Comparison of ENCODE assay signal across 10 mouse cellular contexts in genomic region chr7:98289585-98289984, GRCm38 (mm10). TPM values are rescaled to one million over a fixed set of nuclear protein-coding genes. Genes with fewer than 3 reads are reported as not detected.
DNase-seq lines count a peak whose midpoint lies in the region; ATAC-seq and TF ChIP-seq lines count a peak whose summit lies in the region.
"Had no signal": no experiment of that assay in that cellular context is flagged by ENCODE, and none has a peak within 500 bp of the region (broad histone marks: within the 10 kb centered on the region; RNA-seq: fewer than 3 reads in every experiment).

No protein-coding gene starts in this region.

- peak; percentile 41 for TF ChIP-seq CTCF in left cerebral cortex, adult 2 months (IDR thresholded peaks at IDR 0.05)
- TF ChIP-seq CTCF in small intestine, adult 2 months (IDR thresholded peaks at IDR 0.05; ENCODE audit: extremely low read depth, insufficient read length, insufficient replicate concordance, low read depth, low read length): peak; percentile 52; the same call in 1 of the 2 replicates
- TF ChIP-seq CTCF in midbrain, postnatal 0 days (IDR thresholded peaks at IDR 0.05): no peak

- WGBS in small intestine, adult 2 months: 33% methylated on average over 3 of the region's 3 CpGs
- 35% methylated on average over 3 of the region's 3 CpGs for WGBS in midbrain, postnatal 0 days

- H3K4me1 ChIP-seq in small intestine, adult 2 months (ENCODE audit: control insufficient read depth, insufficient read depth, insufficient read length, low read length): no peaks in the 10 kb centered on the region
- H3K4me1 ChIP-seq in midbrain, postnatal 0 days (ENCODE audit: insufficient read depth, low read length): no peaks in the 10 kb centered on the region

- no peak overlapping the region for H3K4me2 ChIP-seq in midbrain, postnatal 0 days (ENCODE audit: low read depth, low read length, poor library complexity, severe bottlenecking)

- H3K27me3 ChIP-seq in small intestine, adult 2 months (ENCODE audit: control insufficient read depth, insufficient read depth, low read length): no peaks in the 10 kb centered on the region
- H3K27me3 ChIP-seq in midbrain, postnatal 0 days (ENCODE audit: insufficient read depth, low read length): no peaks in the 10 kb centered on the region

- H3K9me3 ChIP-seq in midbrain, postnatal 0 days (ENCODE audit: low read length): no peaks in the 10 kb centered on the region

- peak; percentile 40 for DNase-seq in CD4-positive, CD25-positive, alpha-beta regulatory T cell, adult 2 months (ENCODE audit: low read depth, low spot score)
- DNase-seq in left cerebral cortex, adult 2 months (ENCODE audit: extremely low spot score in 1 of 2, low spot score in 2 of 2): no peak
- no peak for DNase-seq in left cerebral cortex, postnatal 25 days (ENCODE audit: low spot score in 2 of 2)
- peak; percentile 8 for DNase-seq in embryo, embryonic 11 days
- DNase-seq in midbrain, postnatal 0 days (ENCODE audit: low spot score): no peak
- DNase-seq in urinary bladder, adult 18-20 months (ENCODE audit: low spot score in 2 of 2): no peak
- DNase-seq: cerebellum, adult 8-10 months had no signal

- no peak overlapping the region for H3K9ac ChIP-seq in midbrain, postnatal 0 days (replicated peaks; ENCODE audit: low read length, poor library complexity, severe bottlenecking)

- no peak overlapping the region for H3K4me3 ChIP-seq in left cerebral cortex, adult 2 months
- H3K4me3 ChIP-seq in small intestine, adult 2 months (ENCODE audit: low read depth, low read length): no peak overlapping the region
- H3K4me3 ChIP-seq in midbrain, postnatal 0 days (ENCODE audit: low read depth, low read length): no peak overlapping the region

- TF ChIP-seq POLR2A in small intestine, adult 2 months (IDR thresholded peaks at IDR 0.05; ENCODE audit: low read depth, low read length): no peak

- no peak for ATAC-seq in CD4-positive, CD25-positive, alpha-beta regulatory T cell, adult 4 months
- ATAC-seq in midbrain, postnatal 0 days (ENCODE audit: low FRiP score): no peak
- ATAC-seq: forebrain, embryonic 16.5 days had no signal

- intact Hi-C loops in left cerebral cortex, adult 2 months (cut with DNase I): loop anchor here (1.0 kb wide), 1 partner anchor 52 kb away; no protein-coding TSS in a partner anchor
- intact Hi-C loops in left cerebral cortex, postnatal 25 days (cut with DNase I): loop anchor here (5.0 kb wide), 1 partner anchor 53 kb away; no protein-coding TSS in a partner anchor

- H3K36me3 ChIP-seq in small intestine, adult 2 months (ENCODE audit: control insufficient read depth, insufficient read depth, low read length): no peaks in the 10 kb centered on the region
- no peaks in the 10 kb centered on the region for H3K36me3 ChIP-seq in midbrain, postnatal 0 days (ENCODE audit: insufficient read depth, low read length)

- H3K27ac ChIP-seq in left cerebral cortex, adult 2 months: no peak overlapping the region
- no peak overlapping the region for H3K27ac ChIP-seq in small intestine, adult 2 months (ENCODE audit: insufficient read depth, low read depth, low read length)
- no peak overlapping the region for H3K27ac ChIP-seq in midbrain, postnatal 0 days (ENCODE audit: low read depth, low read length)

RNA-seq across cellular contexts. Expression of gene Acer3, which starts 31.4 kb away (rescaled TPM):
- polyA plus RNA-seq in CD4-positive, CD25-positive, alpha-beta regulatory T cell, adult 4 months (2017; shearing (Covaris generic)): 10 to 100 TPM in 1 of 2 experiments, 1 to 10 TPM in 1; 9.3 to 17.1 TPM
- 10 to 100 TPM; 22.2 to 25.4 TPM for total RNA-seq in left cerebral cortex, adult 2 months (2021)
- total RNA-seq in left cerebral cortex, postnatal 25 days (2021): 10 to 100 TPM; 20.0 to 26.1 TPM
- 1.4 and 4.2 TPM in 2 replicates for polyA plus RNA-seq in small intestine, adult 2 months (2012; rRNA removed)
- total RNA-seq in midbrain, postnatal 0 days (2014; rRNA removed): 12.0 and 15.5 TPM in 2 replicates
- 19.4 and 19.8 TPM in 2 replicates for polyA plus RNA-seq in midbrain, postnatal 0 days (2015; fragmentation: Nextera tagmentation; extraction: Ambion mirVana)

Comparison
In these comparisons a context has a peak if more than half of its experiments do, and no peak if none do; other contexts are left out.
1. DNase-seq: peak in CD4-positive, CD25-positive, alpha-beta regulatory T cell, adult 2 months (single experiment) and embryo, embryonic 11 days (single experiment); none in left cerebral cortex, adult 2 months (0 of 2), left cerebral cortex, postnatal 25 days (0 of 2), midbrain, postnatal 0 days (single experiment) and urinary bladder, adult 18-20 months (0 of 2).